Mouse (Mus musculus) midbrain, embryonic 10.5 days (tissue): Measurements from ENCODE around the gene Gm20388. TPM values are rescaled to one million over a fixed set of nuclear protein-coding genes. Genes with fewer than 3 reads are reported as not detected.

Source experiments
- DNase-seq: peaks from one replicate; pipeline ENCODE4 v3.0.0-alpha.2; 2017; ENCODE audit warnings: low spot score
- H3K27ac ChIP-seq: fragments of 300-500 bp; sonication (generic); replicated peaks from 2 replicates; pipeline ENCODE4 v1.5.1; 2016; ENCODE audit warnings: mild to moderate bottlenecking
- H3K27me3 ChIP-seq: fragments of 300-500 bp; sonication (generic); 2 replicates; pipeline ENCODE4 v1.6.1; 2016; ENCODE audit warnings: low read depth, mild to moderate bottlenecking; ENCODE audit not compliant: poor library complexity, severe bottlenecking
- H3K36me3 ChIP-seq: fragments of 300-500 bp; sonication (generic); 2 replicates; pipeline ENCODE4 v1.6.1; 2016; ENCODE audit warnings: mild to moderate bottlenecking, moderate library complexity
- H3K4me1 ChIP-seq: fragments of 300-500 bp; sonication (generic); 2 replicates; pipeline ENCODE4 v1.6.1; 2016
- H3K4me3 ChIP-seq: fragments of 300-500 bp; sonication (generic); 2 replicates; pipeline ENCODE4 v1.5.1; 2016; ENCODE audit warnings: mild to moderate bottlenecking, moderate library complexity
- H3K9me3 ChIP-seq: fragments of 300-500 bp; sonication (generic); replicated peaks from 2 replicates; pipeline ENCODE4 v1.6.1; 2016; ENCODE audit warnings: mild to moderate bottlenecking
- WGBS: fragments of 180-500 bp; shearing (Covaris S2); methylation state at CpG from one replicate; pipeline ENCODE4 v1.1.7; 2016; 5-methylcytosine and 5-hydroxymethylcytosine counted together
- polyA plus RNA-seq: library from polyadenylated mRNA; unstranded; fragments of >200 nt; fragmentation: Nextera tagmentation; extraction: Ambion mirVana; gene quantifications from 2 replicates; pipeline ENCODE4 v1.2.1, GENCODE M21; 2016

Gm20388 gene
- polyA plus RNA-seq, 1 experiment from 2014 or later: 7.1 TPM

DNA sequence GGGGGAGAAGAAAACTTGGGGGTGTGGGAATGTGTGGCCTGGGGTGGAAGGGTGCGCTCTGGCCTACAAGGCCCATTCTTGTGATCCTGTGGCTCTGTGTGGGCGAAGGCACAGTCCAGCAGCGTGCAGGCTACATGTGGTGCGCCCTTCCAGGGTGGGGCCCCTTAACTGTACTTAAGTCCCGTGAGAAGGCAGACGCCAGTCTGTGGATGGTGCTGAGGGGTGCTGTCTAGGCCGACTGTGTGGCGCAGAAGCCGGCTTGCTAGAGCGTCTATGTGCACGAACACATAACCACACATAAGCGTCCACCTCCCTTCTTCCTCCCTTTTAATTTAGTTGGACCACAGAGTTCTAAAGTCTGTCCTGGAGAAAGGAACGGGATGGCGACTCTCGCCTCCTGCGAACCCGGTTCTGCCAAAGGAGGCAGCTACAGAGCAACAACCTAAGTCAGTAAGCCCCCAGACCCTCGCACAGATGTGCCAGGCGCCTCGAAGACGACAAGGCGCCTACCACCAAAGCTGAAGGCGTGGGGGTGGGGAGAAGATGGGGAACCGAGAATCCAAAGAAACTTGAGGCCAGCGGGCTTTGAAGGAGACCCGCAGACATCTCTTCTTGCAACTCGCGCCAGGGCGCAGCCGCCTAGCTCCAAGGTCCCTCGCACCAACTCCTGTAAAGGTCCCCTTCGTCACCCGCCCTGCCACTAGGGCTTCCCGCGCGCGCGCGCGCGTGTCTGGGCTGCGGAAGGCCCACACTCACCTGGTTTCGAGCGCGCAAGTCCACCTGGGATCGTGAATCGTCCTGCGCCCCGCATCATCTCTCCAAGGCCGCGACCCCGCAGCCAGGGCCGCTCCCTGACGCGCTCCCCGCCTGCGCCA lies 1171.8 kb downstream of the Gm20388 start:
- peak; percentile 44 for DNase-seq
- peaks cover 100% of the 10 kb centered on the region for H3K27me3 ChIP-seq
- peak overlapping the region; percentile 62 for H3K4me3 ChIP-seq
- H3K9me3 ChIP-seq: no peaks in the 10 kb centered on the region
- WGBS: under 1% methylated on average over 57 of the region's 57 CpGs
- H3K27ac ChIP-seq: no peak overlapping the region
- H3K4me1 ChIP-seq: peaks cover 32% of the 10 kb centered on the region
- H3K36me3 ChIP-seq: no peaks in the 10 kb centered on the region

DNA sequence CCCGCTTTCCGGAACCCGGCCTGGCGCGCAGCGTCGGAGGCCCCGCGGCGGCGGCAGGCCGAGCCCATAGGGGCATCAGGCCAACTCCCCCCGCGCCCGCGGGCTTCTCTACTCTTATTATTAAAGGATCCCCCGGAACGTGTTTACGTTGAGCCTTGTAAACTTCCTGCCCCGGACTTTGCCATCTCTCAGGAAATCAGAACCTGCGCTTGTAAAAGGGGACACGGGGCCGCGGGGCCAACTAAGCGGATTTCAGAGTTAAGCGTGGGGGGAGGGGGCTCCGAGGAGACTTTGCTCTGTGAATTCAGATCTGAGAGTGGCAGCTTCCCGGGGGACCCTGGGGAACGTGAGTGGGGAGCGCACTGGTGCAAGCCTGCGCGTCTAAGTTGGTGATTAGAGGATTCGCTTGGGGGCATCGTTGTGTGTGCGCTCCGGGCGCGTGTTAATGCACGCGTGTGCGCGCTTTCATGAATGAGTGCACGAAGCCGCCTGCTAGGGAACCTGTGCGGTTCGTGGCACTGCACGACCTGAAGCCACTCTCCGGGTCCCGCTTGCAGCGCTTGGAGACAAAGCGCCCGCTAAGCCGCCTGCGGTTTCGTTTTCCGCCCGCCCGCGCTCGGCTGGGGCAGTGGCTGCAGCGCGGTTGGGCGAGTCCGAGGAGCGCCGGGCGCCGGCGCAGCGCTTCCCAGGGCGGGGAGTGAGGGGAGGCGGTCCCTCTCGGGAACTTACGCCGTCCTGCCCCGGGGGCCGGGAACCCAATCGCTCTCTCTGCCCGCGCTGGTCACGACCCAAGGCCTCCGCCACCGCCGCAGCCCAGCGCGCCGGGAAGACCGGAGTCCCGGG lies 1172.7 kb downstream of the Gm20388 start:
- Histone ChIP-seq H3K4me3 (peak overlapping the region; percentile 62), H3K27me3 (peaks cover 100% of the 10 kb centered on the region), H3K9me3 (no peaks in the 10 kb centered on the region), H3K27ac (peak overlapping the region; percentile 59; the same call in 1 of the 2 replicates), H3K4me1 (peaks cover 32% of the 10 kb centered on the region), H3K36me3 (no peaks in the 10 kb centered on the region)
- peak; percentile 79 for DNase-seq
- WGBS: under 1% methylated on average over 89 of the region's 89 CpGs

DNA sequence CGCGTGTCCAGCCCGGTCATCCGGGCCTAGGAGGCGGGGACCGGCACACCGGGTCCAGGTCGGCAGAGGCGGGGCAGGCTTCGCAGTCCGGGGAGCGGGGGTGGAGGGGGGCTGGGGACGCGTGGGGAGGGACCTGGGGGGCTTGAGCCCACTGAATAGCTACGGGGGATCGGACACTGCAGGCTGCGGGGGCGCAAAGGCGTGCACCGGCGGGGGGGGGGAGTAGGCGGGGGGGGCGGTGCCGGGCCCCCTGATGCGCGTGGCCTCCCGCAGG lies 1173.2 kb downstream of the Gm20388 start:
- Histone ChIP-seq H3K4me3 (peak overlapping the region; percentile 62), H3K9me3 (no peaks in the 10 kb centered on the region), H3K27ac (peak overlapping the region; percentile 59; the same call in 1 of the 2 replicates), H3K36me3 (no peaks in the 10 kb centered on the region), H3K27me3 (peaks cover 100% of the 10 kb centered on the region), H3K4me1 (peaks cover 32% of the 10 kb centered on the region)
- no peak for DNase-seq
- WGBS: 2% methylated on average over 18 of the region's 27 CpGs

DNA sequence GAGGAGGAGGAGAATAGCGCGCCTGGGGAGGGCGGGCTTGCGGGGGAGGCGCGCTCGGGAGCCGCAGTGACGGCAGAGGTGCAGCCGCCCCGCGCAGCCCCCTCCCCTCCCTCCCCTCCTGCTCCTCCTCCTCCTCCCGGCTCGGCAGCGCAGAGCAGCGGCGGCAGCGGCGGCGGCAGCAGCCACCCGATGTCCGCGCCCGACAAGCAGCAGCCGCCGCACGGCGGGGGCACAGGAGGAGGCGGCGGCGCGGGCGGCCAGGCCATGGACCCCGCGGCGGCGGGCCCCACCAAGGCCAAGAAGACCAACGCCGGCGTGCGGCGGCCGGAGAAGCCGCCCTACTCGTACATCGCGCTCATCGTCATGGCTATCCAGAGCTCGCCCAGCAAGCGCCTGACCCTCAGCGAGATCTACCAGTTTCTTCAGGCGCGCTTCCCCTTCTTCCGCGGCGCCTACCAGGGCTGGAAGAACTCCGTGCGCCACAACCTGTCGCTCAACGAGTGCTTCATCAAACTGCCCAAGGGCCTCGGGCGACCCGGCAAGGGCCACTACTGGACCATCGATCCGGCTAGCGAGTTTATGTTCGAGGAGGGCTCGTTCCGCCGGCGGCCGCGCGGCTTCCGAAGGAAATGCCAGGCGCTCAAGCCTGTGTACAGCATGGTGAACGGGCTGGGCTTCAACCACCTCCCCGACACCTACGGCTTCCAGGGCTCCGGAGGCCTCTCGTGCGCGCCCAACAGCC lies 1173.7 kb downstream of the Gm20388 start, which contains the start of gene Foxf1:
Gene Foxf1, plus strand, starts transcription at position 177 of the 742 bp plus-strand sequence.
- no peaks in the 10 kb centered on the region for H3K9me3 ChIP-seq
- H3K4me1 ChIP-seq: peaks cover 37% of the 10 kb centered on the region
- H3K4me3 ChIP-seq: peak within 1 kb of the TSS; percentile 62
- H3K27me3 ChIP-seq: peaks cover 100% of the 10 kb centered on the region
- peak within 1 kb of the TSS; percentile 59; the same call in 1 of the 2 replicates for H3K27ac ChIP-seq
- WGBS: under 1% methylated on average over 71 of the region's 83 CpGs
- no peaks in the 10 kb centered on the region for H3K36me3 ChIP-seq
- peak; percentile 72 for DNase-seq

DNA sequence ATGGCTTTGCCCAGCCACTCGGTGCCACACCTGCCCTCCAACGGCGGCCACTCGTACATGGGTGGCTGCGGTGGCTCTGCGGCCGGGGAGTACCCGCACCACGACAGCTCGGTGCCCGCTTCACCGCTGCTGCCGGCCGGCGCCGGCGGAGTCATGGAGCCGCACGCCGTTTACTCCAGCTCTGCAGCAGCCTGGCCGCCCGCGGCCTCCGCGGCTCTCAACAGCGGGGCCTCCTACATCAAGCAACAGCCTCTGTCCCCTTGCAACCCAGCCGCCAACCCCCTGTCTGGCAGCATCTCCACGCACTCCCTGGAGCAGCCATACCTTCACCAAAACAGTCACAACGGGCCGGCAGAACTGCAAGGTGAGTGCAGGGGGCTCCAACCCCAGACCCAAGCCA lies 1174.4 kb downstream of the Gm20388 start:
- Histone ChIP-seq H3K36me3 (no peaks in the 10 kb centered on the region), H3K27ac (no peak overlapping the region; the same call in 1 of the 2 replicates), H3K9me3 (no peaks in the 10 kb centered on the region), H3K27me3 (peaks cover 100% of the 10 kb centered on the region), H3K4me1 (peaks cover 40% of the 10 kb centered on the region), H3K4me3 (peak overlapping the region; percentile 62)
- WGBS: 2% methylated on average over 30 of the region's 30 CpGs
- DNase-seq: peak; percentile 49

DNA sequence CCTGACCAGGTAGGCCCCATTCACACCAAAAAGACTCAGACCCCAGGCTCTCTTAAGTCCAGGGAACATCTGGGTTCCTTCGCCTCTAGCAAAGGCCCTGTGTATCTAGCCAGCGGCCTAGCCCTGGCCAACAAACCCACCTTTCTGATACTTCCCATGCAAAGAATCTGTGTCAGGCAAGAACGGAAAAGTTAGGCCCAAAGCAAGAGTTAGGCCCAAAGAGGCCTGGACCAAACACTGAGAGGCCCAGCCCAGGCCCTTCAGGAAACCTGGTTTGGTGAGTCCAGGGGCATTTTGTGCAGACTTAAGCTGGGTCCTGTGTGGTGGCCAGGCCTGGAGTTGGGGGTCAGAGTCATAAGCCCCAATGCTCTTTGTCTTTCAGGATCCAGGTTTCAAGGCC lies 1174.9 kb downstream of the Gm20388 start:
- DNase-seq: no peak
- no peak overlapping the region for H3K4me3 ChIP-seq
- H3K9me3 ChIP-seq: no peaks in the 10 kb centered on the region
- no peaks in the 10 kb centered on the region for H3K36me3 ChIP-seq
- H3K4me1 ChIP-seq: peaks cover 39% of the 10 kb centered on the region
- no peak overlapping the region for H3K27ac ChIP-seq
- 21% methylated on average over 3 of the region's 3 CpGs for WGBS
- H3K27me3 ChIP-seq: peaks cover 100% of the 10 kb centered on the region

DNA sequence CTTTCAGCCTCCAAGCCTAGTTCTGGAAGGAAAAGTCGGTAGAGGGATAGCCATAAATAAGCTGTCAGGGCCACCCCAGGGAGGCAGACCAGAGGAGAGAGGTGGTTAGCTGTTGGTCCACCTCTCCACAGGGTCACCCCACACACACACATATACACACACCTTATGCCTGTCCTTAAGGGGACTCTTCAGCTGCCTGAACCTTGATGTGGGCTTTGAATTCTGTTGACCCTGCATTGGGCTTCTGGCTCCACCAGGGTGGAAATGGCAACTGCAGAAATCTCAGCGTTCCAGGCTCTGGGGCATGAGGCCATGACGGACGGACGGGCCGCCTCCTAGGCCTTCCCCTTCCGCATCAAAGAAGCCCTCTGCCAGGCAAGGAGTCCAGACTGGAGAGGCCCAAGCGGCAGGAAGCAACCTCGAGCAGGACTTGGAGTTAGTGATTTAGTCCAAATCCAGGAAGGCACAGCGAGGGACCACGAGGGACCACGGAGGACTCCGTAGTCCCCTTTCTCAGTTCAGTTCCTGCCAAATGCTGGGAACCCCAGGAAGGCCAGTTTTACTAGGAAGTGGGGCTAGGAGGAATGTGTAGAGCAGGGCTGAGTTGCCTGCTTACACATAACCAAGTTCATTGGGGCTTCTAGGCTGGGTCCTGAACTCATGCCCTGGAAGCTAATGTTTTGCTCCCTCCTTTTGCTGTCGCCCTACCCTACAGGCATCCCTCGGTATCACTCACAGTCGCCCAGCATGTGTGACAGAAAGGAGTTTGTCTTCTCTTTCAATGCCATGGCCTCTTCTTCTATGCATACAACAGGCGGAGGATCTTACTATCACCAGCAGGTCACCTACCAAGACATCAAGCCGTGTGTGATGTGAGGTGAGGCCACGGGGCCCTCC lies 1175.6 kb downstream of the Gm20388 start:
- Histone ChIP-seq H3K36me3 (no peaks in the 10 kb centered on the region), H3K27me3 (peaks cover 100% of the 10 kb centered on the region), H3K9me3 (no peaks in the 10 kb centered on the region), H3K4me1 (peaks cover 39% of the 10 kb centered on the region), H3K27ac (no peak overlapping the region), H3K4me3 (0 out of 2 replicates have a peak overlapping the region, but pooled peaks have one; percentile 2)
- peak; percentile 46 for DNase-seq
- WGBS: 4% methylated on average over 19 of the region's 19 CpGs

DNA sequence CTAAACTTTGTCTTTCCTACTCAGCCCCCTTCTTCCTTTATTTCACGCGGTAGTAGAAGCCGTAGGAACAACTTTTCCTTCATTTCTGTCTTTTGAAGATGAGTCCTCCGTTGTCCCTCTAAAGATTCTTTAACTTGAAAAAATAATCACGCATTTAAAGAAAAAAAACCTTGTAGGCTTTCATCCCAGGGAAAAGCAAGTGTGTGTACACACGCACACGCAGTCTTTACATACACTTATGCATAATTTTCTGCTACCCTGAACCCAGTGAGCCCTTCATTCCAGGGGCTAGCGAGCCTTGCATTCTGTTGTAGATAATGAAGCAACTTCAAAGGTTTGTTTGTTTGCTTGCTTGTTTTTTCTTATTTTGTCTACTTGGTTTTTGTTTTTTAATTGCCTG lies 1177.6 kb downstream of the Gm20388 start:
- Histone ChIP-seq H3K9me3 (no peaks in the 10 kb centered on the region), H3K4me1 (peaks cover 33% of the 10 kb centered on the region), H3K27ac (no peak overlapping the region), H3K27me3 (peaks cover 100% of the 10 kb centered on the region), H3K36me3 (no peaks in the 10 kb centered on the region), H3K4me3 (no peak overlapping the region)
- no peak for DNase-seq
- 1% methylated on average over 8 of the region's 8 CpGs for WGBS

DNA sequence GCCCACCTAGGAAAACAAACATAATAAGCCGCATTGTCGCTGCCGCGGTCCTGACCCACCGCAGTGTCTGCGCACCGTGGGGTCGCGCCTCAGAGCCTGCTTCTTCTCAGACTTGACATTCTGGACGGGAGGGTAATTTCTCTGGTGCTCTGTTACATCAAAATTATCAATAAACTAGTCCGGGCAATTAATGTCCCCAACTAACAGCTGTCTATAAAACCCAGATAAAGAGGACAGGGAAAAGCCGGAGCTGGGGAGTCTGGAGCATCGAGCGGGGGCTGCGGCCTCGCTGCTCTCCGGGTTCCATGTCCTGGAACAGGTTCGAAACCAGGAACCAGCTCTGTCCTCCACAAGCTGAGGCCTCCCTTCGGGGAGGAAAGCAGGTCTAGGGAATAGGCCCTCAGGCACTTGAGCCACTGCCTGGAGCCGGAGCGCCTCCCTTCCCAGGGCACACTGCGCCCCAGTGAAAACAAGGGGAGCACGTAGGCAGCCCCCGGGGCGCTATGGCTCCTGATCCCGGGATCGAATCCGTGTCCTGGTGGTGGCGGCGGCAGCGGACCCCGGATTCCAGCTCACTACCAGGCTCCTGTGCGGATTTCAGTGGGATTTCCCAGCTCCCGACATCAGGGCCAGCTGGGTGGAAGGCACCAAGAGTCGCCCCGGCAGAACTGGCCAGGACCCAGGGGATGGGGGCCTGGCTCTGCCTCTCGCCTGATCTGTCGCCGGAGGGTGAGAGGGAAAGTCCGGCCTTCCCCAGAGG lies 1178.4 kb downstream of the Gm20388 start:
- H3K9me3 ChIP-seq: no peaks in the 10 kb centered on the region
- H3K27me3 ChIP-seq: peaks cover 100% of the 10 kb centered on the region
- WGBS: under 1% methylated on average over 40 of the region's 40 CpGs
- H3K4me1 ChIP-seq: peaks cover 25% of the 10 kb centered on the region
- H3K36me3 ChIP-seq: no peaks in the 10 kb centered on the region
- H3K4me3 ChIP-seq: 0 out of 2 replicates have a peak overlapping the region, but pooled peaks have one; percentile 6
- peak; percentile 51 for DNase-seq
- H3K27ac ChIP-seq: no peak overlapping the region

DNA sequence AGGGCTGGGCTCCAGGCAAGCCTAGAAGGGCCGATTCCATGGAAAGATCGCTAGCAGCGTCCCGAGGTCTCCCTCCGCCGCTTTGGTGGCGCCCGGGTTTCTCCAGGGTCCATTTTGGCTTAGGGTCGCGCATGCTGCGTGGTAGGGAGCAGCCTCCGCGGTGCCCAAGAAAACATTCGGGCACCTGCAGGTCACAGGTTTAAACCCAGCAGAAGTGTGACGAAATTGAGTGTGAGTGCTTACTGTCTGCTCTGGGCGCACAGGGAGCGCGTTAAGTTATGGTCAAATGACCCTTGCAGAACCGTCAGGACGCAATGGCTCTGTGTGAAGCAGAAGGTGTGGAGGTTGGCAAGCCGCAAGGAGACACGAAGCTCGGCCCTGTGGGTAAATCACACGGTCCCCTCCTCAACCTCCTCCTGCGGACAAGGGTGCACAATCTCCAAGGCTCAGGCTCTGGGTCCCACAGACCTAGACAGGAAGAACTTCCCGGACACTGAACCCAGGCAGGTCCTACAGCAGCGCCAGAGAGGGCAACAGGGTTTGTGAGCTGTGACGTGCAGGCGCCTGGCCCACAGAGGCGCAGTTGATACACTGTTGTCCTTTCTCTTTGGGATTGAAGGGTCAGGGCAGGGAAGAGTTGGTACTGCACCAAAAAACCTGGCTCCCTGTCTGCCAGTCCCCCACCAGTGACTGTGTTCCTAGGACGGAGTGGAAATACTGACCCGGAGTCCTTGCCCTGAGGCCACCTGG lies 1179.2 kb downstream of the Gm20388 start:
- Histone ChIP-seq H3K4me1 (peaks cover 18% of the 10 kb centered on the region), H3K27me3 (peaks cover 98% of the 10 kb centered on the region), H3K9me3 (no peaks in the 10 kb centered on the region), H3K4me3 (0 out of 2 replicates have a peak overlapping the region, but pooled peaks have one; percentile 6), H3K36me3 (no peaks in the 10 kb centered on the region), H3K27ac (no peak overlapping the region)
- no peak for DNase-seq
- WGBS: 4% methylated on average over 32 of the region's 32 CpGs
